8 mouse cellular contexts compared by ENCODE assay signal in genomic region chr9:110879191-110879920, GRCm38 (mm10). TPM values are rescaled to one million over a fixed set of nuclear protein-coding genes. Genes with fewer than 3 reads are reported as not detected.
A peak's percentile ranks its signal among the peaks of the same experiment; 100 is the strongest.
DNase-seq lines count a peak whose midpoint lies in the region; ATAC-seq and TF ChIP-seq lines count a peak whose summit lies in the region.

Gene Als2cl (plus strand): TSS chr9:110879870.

- peak; percentile 63 to 81 for DNase-seq in cerebellum, postnatal 10 days
- DNase-seq in cerebellum, adult 18-20 months = no peak
- DNase-seq in fibroblast of lung, adult 2 months (ENCODE audit: low read depth) = peak; percentile 72
- peak in 1 of 2 experiments; percentile 39 for DNase-seq in heart, postnatal 36 days
- DNase-seq in kidney, postnatal 4 days = peak; percentile 39 to 65
- no peak for DNase-seq in urinary bladder, postnatal 10 days (ENCODE audit: low spot score)

- H3K9me3 ChIP-seq in E14TG2a.4 (ENCODE audit: low read length) = no peaks in the 10 kb centered on the region
- no peaks in the 10 kb centered on the region for H3K9me3 ChIP-seq in midbrain, embryonic 13.5 days

- peaks cover 48% of the 10 kb centered on the region for H3K27me3 ChIP-seq in E14TG2a.4 (ENCODE audit: insufficient read depth, low read length)
- H3K27me3 ChIP-seq in midbrain, embryonic 13.5 days = peaks cover 49% of the 10 kb centered on the region

- no peak for ATAC-seq in midbrain, embryonic 13.5 days

- H3K36me3 ChIP-seq in E14TG2a.4 (ENCODE audit: insufficient read depth, low read length) = peaks cover 11% of the 10 kb centered on the region; the same call in 1 of the 2 replicates
- no peaks in the 10 kb centered on the region for H3K36me3 ChIP-seq in midbrain, embryonic 13.5 days

- H3K4me1 ChIP-seq in E14TG2a.4 (replicated peaks; ENCODE audit: low read depth, low read length) = peaks cover 51% of the 10 kb centered on the region
- peaks cover 25% of the 10 kb centered on the region for H3K4me1 ChIP-seq in midbrain, embryonic 13.5 days (replicated peaks)

- no peak for TF ChIP-seq CTCF in E14TG2a.4 (conservative IDR thresholded peaks at IDR 0.05; ENCODE audit: low read length)

- intact Hi-C loops in heart, postnatal 36 days (cut with DNase I) = loop anchor here (5.0 kb wide), 1 partner anchor 342 kb away; no protein-coding TSS in a partner anchor

- peak within 1 kb of the TSS; percentile 54 for H3K9ac ChIP-seq in midbrain, embryonic 13.5 days (replicated peaks)

- WGBS in midbrain, embryonic 13.5 days = 11% methylated on average over 12 of the region's 12 CpGs

- H3K4me2 ChIP-seq in midbrain, embryonic 13.5 days (replicated peaks) = peak within 1 kb of the TSS; percentile 77

- peak within 1 kb of the TSS; percentile 86 for H3K4me3 ChIP-seq in E14TG2a.4 (replicated peaks; ENCODE audit: low read length)
- peak within 1 kb of the TSS; percentile 45 for H3K4me3 ChIP-seq in midbrain, embryonic 13.5 days (replicated peaks)

- H3K27ac ChIP-seq in midbrain, embryonic 13.5 days = no peak within 1 kb of the TSS

RNA-seq across cellular contexts. Expression of gene Als2cl, which starts in this region (rescaled TPM):
- 10 to 100 TPM; 15.3 to 15.5 TPM for total RNA-seq in heart, postnatal 36 days (2021)
- 0.98 and 1.2 TPM in 2 replicates for polyA plus RNA-seq in midbrain, embryonic 13.5 days (2015; fragmentation: Nextera tagmentation; extraction: Ambion mirVana)

Comparison
In these comparisons a context has a peak if more than half of its experiments do, and no peak if none do; other contexts are left out.
1. DNase-seq: peak in cerebellum, postnatal 10 days (2 of 2), fibroblast of lung, adult 2 months (single experiment) and kidney, postnatal 4 days (2 of 2); none in cerebellum, adult 18-20 months (0 of 2) and urinary bladder, postnatal 10 days (single experiment).